Mouse (Mus musculus) left cerebral cortex, adult 9 months (tissue): Measurements from ENCODE around the gene Anks4b.

Experiments used
- DNase-seq, 2 experiments: peaks; one replicate each; pipeline ENCODE4 v3.0.0; 2022; ENCODE audit warnings: low spot score in 2 of 2

Gene Anks4b

DNA sequence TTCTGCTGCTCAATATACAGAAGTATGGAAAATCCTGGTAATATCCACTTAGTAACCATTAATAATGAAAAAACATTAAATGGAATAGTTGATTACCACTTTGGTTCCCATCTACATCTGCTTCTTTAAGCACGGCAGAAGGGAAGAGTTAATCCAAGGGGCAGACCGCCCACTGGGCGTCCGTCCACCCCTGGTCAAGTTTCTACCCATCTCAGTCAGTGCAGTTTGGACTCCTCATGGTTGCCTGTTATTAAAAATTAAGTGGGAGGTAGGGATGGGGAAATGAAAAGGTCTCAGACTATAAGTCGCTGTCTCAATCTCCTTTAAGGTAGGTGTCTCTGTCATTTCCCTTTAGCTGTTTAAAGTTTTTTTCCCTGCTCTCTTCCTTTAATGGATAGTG is 15.3 kb downstream of the Anks4b start:
- no peak for DNase-seq

DNA sequence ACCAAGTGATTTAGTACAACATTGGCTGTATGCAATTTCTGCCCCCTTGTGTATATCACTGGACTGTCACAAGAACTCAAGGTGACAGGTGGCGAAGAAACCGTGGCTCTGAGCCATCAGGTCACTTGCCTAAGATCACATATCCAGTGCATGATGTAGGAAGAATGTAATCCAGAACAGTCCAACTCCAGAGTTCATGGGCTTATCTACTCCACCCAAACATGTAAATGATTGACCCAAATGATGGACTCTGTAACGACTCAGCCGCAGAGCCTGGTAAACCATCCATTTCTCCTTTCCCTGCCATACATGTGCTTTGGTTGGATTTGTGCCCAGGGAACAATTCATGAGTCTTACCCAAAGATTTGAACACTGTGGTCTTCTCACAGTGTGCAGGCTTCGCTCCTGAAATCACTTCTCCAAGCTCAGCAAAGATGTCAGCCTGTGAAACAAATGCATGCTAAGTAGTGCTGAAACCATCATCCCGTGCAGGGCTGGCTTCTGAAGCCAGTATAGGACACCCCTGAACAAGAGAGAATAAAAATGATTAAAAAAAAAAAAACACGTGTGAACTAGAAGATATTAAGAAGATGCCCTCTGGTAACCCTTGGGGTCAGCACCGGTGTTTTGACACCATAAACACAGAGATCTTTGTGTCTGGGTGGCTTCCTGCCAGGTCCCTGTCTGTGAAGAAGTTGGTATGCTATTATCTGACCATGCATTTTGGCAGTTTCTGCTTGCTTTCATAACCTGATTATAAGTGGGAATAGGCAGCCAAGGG is 15.9 kb downstream of the Anks4b start:
- DNase-seq: no peak

DNA sequence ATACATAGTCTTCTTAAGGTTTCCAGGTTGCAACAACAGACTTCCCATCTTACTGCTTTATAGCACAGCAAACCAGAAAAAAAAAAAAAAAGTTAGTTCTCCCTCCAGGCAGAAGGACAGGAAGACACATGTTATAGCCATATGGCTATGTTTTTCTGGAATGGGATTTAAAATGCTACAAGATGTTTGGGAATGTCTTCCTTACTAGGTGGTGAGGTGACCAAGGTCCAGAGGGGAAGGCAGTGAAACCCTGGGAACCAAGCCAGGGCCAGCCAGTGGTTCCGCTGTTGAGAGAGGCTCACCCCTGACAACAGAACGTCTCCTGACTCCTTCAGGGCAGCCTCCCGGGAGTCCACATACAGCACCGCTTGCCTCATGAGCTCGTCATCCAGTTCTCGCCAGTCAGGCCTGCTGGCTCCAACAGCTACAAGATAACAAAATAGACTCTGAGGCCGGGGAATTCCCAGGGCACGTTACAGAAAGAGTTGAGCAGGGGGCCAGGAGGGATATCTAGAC is 16.6 kb downstream of the Anks4b start:
- no peak for DNase-seq

GRCm38 (mm10) chr7:120192207-120192606 is 18.5 kb downstream of the Anks4b start:
- DNase-seq: no peak

- no peak for DNase-seq
Measured at GRCm38 (mm10) chr7:120192816-120193215, 19.2 kb downstream of the Anks4b start.

DNA sequence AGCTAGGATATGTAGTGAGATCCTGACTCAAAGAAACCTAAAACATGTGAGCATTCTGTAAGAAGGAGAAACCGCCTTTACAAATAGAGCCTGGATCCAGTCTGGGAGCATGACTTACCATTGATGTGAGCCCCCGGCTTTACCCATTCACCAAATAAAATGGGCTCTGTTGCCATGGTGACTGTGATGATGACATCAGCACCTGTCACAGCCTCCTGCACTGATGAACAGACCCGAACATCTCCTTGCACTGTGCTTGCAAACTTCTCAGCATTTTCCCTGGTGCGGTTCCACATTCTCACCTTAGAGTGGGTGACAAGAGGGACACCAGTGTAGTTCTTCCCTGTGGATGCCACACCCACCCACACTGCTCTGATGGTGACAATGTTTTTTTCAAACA is 21.5 kb downstream of the Anks4b start:
- DNase-seq: no peak

- DNase-seq: no peak
Measured at GRCm38 (mm10) chr7:120201231-120201744, 27.6 kb downstream of the Anks4b start.

- DNase-seq: no peak
Measured at GRCm38 (mm10) chr7:120201771-120202170, 28.1 kb downstream of the Anks4b start, which contains the start of gene Crym. Gene Crym, minus strand, starts transcription at chr7:120202111.

GRCm38 (mm10) chr7:120203789-120204188 is 30.1 kb downstream of the Anks4b start, which contains the start of gene Abca14:
Gene Abca14, plus strand, starts transcription at chr7:120203961.
- peak; percentile 19 to 89 for DNase-seq

DNA sequence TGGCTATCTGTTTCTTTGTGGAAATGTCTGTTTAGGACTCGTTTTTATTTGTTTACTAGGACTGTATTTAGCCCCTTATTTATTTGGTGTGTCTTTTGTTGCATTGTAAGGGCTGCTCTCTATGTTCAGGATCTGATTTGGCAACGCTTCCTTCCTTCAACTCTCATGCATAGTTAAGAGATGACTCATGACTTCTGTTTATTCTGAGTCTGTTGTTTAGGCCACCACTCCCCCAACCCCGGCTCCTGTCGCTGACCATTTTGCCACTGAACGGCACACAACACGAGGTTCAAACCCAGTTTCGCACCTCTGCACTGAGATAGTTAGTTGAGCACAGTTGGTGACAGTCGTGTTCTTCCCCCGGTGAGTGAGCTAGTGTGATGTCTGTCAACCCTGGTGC is 32.3 kb downstream of the Anks4b start:
- DNase-seq: no peak

- peak in 1 of 2 experiments; percentile 36 for DNase-seq
Measured at GRCm38 (mm10) chr7:120228541-120228940, 54.9 kb downstream of the Anks4b start.
